Mouse (Mus musculus): ENCODE data around the gene Sub1. TPM values are rescaled to one million over a fixed set of nuclear protein-coding genes. Genes with fewer than 3 reads are reported as not detected.

The Sub1 gene
- polyA plus RNA-seq, 1 experiment from 2014 or later, result 739 TPM

DNA sequence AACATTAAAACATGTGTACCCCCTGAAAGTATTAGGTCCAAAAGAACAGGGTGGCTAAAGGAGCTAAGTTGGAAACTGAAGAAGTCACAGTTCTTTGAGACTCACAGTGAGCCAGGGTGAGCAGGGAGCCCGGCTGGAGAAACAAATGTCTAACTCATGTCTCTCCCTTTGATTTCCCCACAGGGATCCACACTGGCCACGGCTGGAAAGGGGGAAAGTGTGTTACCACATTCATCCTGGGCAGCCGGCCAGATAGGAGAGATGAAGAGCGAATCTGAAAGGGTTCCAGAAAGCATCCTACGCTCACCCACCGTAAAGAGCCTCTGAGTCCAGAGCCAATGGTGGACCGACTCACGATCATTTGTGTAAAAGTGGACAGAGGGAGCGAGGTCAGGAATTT, 20.9 kb downstream of the Sub1 start:
- H3K27ac ChIP-seq, result no peak overlapping the region
- no peak overlapping the region for H3K4me3 ChIP-seq
- no peaks in the 10 kb centered on the region for H3K9me3 ChIP-seq
- no peaks in the 10 kb centered on the region for H3K27me3 ChIP-seq (ENCODE audit: insufficient read depth, poor library complexity, severe bottlenecking)
- 91% methylated on average over 9 of the region's 9 CpGs for WGBS
- peaks cover 17% of the 10 kb centered on the region for H3K36me3 ChIP-seq
- peak; percentile 58 for DNase-seq (ENCODE audit: low spot score)
- no peaks in the 10 kb centered on the region for H3K4me1 ChIP-seq

DNA sequence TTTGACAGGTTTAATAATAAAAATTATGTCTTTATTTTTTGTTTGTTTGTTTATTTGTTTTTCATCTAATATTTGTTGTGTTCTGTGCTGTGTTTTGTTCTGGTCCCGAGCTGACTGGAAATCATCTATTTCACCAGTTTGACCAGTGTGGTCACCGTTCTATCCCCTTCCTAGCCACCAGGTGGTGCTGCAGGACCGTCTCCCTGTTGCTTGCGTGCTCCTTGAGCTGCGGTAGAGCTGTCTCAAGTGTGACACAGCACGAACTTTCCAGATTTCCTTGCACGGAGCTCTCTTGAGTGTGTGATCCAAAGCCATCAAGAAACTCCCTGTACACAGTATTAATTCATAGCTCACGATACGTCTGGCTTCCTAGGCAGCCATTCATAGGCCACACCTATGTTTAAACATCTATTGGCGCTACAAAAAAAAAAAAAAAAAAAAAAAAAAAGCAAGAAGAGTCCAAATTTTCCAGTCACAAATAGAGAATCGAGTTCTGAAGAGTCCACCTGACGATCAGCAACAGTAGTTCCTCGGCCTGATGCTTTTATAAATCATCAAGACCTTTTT, 24.8 kb downstream of the Sub1 start:
- H3K9me3 ChIP-seq, result no peaks in the 10 kb centered on the region
- no peak overlapping the region for H3K27ac ChIP-seq
- WGBS, result 23% methylated on average over 13 of the region's 13 CpGs
- H3K36me3 ChIP-seq, result no peaks in the 10 kb centered on the region; the same call in 1 of the 2 replicates
- peak; percentile 88 for DNase-seq (ENCODE audit: low spot score)
- no peaks in the 10 kb centered on the region for H3K27me3 ChIP-seq (ENCODE audit: insufficient read depth, poor library complexity, severe bottlenecking)
- no peaks in the 10 kb centered on the region for H3K4me1 ChIP-seq
- H3K4me3 ChIP-seq, result no peak overlapping the region

DNA sequence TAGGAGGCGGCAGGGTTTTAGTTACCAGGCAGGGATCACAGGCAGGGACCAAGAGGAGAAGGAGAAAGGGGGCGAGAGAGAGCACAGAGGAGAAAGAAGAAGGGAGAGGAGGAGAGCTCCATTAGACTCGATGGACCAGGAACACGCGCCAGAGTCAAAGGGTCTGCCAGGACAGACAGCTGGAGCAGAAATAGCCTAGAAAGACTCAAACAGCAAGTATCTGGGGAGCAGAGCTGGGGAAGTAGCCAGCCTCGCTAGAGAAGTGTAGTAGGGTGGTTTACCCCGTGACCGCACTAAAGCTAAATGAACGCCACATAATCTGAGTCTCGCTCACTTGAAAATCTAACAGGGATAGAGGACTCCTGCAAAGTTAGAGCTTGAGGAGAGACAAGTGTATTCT, 26.2 kb downstream of the Sub1 start:
- H3K36me3 ChIP-seq, result no peaks in the 10 kb centered on the region; the same call in 1 of the 2 replicates
- no peaks in the 10 kb centered on the region for H3K9me3 ChIP-seq
- no peak for DNase-seq (ENCODE audit: low spot score)
- 75% methylated on average over 10 of the region's 10 CpGs for WGBS
- H3K27ac ChIP-seq, result no peak overlapping the region
- H3K27me3 ChIP-seq (ENCODE audit: insufficient read depth, poor library complexity, severe bottlenecking), result no peaks in the 10 kb centered on the region
- no peak overlapping the region for H3K4me3 ChIP-seq
- H3K4me1 ChIP-seq, result no peaks in the 10 kb centered on the region

DNA sequence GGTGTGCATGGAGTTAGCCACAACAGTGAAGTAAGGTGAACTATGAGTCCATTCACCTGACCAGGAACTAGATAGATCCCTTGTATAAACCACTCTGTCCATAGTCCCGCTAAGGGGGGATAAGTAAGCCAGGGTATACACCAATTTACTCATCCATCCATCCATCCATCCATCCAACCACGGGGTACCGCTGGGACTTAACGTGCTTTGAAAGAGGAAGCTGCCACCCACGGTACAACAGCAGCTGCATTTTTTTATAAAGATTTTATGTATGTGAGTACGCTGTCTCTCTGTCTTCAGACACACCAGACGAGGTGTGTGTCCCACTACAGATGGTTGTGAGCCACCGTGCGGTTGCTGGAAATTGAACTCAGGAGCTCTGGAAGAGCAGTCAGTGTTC, 27.9 kb downstream of the Sub1 start:
- Histone ChIP-seq H3K36me3 (no peaks in the 10 kb centered on the region), H3K4me1 (no peaks in the 10 kb centered on the region)
- WGBS, result 89% methylated on average over 9 of the region's 9 CpGs

DNA sequence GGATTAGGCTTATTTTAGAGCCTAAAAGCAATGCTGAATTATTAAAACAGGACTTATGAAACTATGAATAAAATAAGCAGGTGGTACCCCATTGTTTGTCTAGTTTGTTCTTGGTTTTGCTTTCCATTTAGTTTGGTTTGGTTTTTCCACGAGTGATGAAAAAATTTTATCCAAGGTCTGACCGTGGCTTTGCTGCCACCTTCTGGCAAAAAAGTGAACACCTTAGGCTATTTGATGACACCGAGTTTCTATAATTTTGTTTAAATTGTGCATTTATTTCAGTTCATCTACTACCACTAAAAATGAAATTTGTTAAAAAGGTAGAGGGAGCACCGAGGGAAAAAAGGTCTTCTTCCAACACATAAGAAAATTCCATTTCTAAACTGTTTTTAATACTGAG, 30.4 kb downstream of the Sub1 start:
- WGBS, result 14% methylated on average over 4 of the region's 4 CpGs

More for the DNA sequence above, 27.9 kb downstream of the Sub1 start:
- H3K27me3 ChIP-seq (ENCODE audit: insufficient read depth, poor library complexity, severe bottlenecking), result no peaks in the 10 kb centered on the region
- no peak overlapping the region for H3K27ac ChIP-seq
- no peaks in the 10 kb centered on the region for H3K9me3 ChIP-seq
- no peak for DNase-seq (ENCODE audit: low spot score)
- H3K4me3 ChIP-seq, result no peak overlapping the region

DNA sequence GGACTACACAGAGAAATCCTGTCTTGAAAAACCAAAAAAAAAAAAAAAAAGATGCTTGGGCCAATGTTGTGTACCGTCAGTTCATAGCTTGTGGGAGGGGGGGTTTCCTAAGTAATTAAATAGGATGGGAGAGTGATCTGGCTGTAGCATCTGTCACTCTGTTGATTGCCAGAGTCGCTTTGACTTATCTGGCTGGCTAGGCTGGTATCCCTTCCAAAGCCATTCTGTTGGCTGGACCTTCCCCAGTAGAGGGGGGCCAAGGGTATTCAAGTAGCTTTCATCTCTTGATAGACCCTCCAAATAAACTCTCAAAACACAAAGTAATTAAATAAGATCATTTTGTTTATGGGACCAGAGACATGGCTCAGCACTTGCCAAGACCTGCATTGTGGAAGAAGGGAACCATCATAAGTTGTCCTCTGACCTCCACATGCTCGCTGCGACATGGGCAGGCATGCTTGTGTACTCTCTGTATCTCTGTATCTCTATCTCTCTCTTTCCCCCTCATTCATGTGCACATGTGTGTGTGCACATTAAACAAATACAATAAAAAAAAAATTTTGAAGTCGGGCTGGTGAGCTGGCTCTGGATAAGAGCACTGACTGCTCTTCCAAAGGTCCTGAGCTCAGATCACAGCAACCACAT, 31.5 kb downstream of the Sub1 start:
- H3K36me3 ChIP-seq, result no peaks in the 10 kb centered on the region
- no peak overlapping the region for H3K4me3 ChIP-seq
- no peaks in the 10 kb centered on the region for H3K4me1 ChIP-seq
- WGBS, result 81% methylated on average over 5 of the region's 5 CpGs
- peak; percentile 60 for DNase-seq (ENCODE audit: low spot score)
- H3K27me3 ChIP-seq (ENCODE audit: insufficient read depth, poor library complexity, severe bottlenecking), result no peaks in the 10 kb centered on the region
- H3K27ac ChIP-seq, result no peak overlapping the region
- H3K9me3 ChIP-seq, result no peaks in the 10 kb centered on the region

More for the DNA sequence above, 30.4 kb downstream of the Sub1 start:
- no peak overlapping the region for H3K27ac ChIP-seq
- H3K4me3 ChIP-seq, result no peak overlapping the region
- H3K36me3 ChIP-seq, result no peaks in the 10 kb centered on the region
- peak; percentile 60 for DNase-seq (ENCODE audit: low spot score)
- no peaks in the 10 kb centered on the region for H3K4me1 ChIP-seq
- H3K9me3 ChIP-seq, result no peaks in the 10 kb centered on the region
- no peaks in the 10 kb centered on the region for H3K27me3 ChIP-seq (ENCODE audit: insufficient read depth, poor library complexity, severe bottlenecking)

DNA sequence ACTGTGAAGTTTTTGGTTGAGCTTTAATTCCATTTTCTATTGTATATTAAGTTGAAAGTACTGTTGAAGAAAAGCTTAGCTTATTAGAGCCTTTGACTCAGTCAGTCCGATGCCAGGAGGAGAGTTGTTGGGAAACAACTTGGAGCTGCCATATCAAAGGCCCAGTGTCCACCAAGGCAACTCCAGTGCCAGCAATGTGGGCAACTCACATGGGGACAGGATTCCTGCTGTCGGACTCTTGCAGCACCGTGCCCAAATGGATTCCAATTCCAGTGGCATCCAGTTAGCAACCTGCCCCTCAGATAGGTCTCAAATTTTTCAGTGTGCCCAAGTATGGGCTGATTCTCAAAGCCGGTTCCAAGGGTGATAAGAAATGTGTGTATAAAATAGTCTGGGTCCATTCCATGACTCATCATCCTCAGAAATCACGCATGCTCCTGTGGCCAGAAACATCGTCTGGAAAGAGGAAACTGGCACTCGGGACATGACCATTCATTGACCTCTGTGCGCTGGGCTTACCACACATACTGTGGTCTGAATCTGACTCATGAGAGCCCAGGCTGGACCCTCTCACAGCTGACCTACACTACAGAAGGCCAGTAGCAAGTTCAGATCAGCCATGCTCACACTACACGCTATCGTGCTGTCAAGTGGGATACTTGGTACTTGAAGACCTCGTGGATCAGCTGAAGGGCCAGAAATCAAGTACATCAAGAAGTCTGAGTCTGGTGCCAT, 32.8 kb downstream of the Sub1 start:
- H3K36me3 ChIP-seq, result no peaks in the 10 kb centered on the region
- H3K27ac ChIP-seq, result no peak overlapping the region
- no peaks in the 10 kb centered on the region for H3K27me3 ChIP-seq (ENCODE audit: insufficient read depth, poor library complexity, severe bottlenecking)
- 87% methylated on average over 11 of the region's 11 CpGs for WGBS
- H3K4me3 ChIP-seq, result no peak overlapping the region
- DNase-seq (ENCODE audit: low spot score), result no peak
- no peaks in the 10 kb centered on the region for H3K4me1 ChIP-seq
- no peaks in the 10 kb centered on the region for H3K9me3 ChIP-seq

DNA sequence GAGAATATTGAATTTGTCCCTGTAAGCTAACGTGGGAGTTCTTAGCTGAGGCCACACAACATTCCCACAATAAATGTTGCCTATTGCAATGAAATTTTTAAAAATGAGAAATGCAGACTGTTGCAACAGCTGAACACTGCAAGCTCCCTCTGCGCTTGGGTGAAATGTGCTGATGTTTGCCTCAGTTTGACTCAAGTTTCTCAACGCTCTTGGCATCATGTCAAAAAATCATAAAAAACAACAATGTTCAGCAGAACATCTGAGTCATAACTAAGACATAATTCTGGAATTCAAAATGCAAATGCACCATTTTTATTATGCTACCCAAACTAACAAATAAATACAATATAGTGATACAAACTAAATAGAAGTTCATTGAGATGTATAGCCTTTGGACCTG, 37.1 kb downstream of the Sub1 start:
- no peaks in the 10 kb centered on the region for H3K27me3 ChIP-seq (ENCODE audit: insufficient read depth, poor library complexity, severe bottlenecking)
- no peak overlapping the region for H3K27ac ChIP-seq
- WGBS, result 87% methylated on average over 3 of the region's 3 CpGs
- H3K9me3 ChIP-seq, result no peaks in the 10 kb centered on the region
- no peak for DNase-seq (ENCODE audit: low spot score)
- H3K4me1 ChIP-seq, result no peaks in the 10 kb centered on the region
- H3K36me3 ChIP-seq, result no peaks in the 10 kb centered on the region
- no peak overlapping the region for H3K4me3 ChIP-seq

DNA sequence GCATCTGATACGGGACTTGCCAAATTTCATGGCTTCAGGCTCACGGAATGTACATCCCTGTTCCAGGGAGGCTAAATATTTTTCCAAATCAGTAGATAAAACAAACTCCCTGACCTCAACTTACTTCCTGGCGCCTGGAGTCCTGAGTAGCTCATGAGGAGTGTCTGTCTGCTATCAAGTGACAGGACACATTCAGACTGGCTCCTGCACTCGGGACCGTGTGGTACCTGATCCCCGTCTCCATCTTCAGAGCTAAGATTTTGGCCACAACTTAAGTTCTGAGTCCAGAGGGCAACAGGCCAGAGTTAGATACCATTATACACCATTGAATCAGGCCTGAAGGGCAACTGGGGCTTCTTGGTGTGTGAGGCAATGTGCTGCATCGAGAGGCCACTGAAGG, 40.7 kb downstream of the Sub1 start:
- no peaks in the 10 kb centered on the region for H3K4me1 ChIP-seq
- no peak overlapping the region for H3K27ac ChIP-seq
- no peak for DNase-seq (ENCODE audit: low spot score)
- H3K4me3 ChIP-seq, result no peak overlapping the region
- H3K27me3 ChIP-seq (ENCODE audit: insufficient read depth, poor library complexity, severe bottlenecking), result no peaks in the 10 kb centered on the region
- H3K9me3 ChIP-seq, result no peaks in the 10 kb centered on the region
- H3K36me3 ChIP-seq, result no peaks in the 10 kb centered on the region
- WGBS, result 65% methylated on average over 7 of the region's 7 CpGs

DNA sequence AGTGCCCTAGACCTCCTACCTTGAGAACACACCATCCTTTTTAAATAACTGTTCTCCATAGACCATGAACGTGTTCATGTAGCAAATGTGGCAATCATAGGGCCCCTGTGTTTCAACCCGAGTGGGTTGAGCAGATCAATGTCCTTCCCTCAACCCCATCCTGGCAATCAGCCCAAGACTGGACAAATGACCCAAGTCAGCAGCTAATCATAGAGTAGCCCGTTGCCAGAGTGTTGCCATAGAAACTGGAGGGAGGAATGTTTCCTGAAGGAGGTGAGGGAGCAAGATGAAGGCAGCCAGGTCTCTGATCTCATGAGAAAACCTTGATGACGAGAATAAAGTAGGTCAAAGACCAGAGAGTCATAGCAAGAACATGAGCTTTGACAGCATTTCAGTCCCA, 42.6 kb downstream of the Sub1 start:
- H3K27me3 ChIP-seq (ENCODE audit: insufficient read depth, poor library complexity, severe bottlenecking), result no peaks in the 10 kb centered on the region
- no peak for DNase-seq (ENCODE audit: low spot score)
- H3K4me1 ChIP-seq, result no peaks in the 10 kb centered on the region
- H3K9me3 ChIP-seq, result no peaks in the 10 kb centered on the region
- no peak overlapping the region for H3K27ac ChIP-seq
- H3K36me3 ChIP-seq, result no peaks in the 10 kb centered on the region
- H3K4me3 ChIP-seq, result no peak overlapping the region
- WGBS, result 58% methylated on average over 4 of the region's 4 CpGs

DNA sequence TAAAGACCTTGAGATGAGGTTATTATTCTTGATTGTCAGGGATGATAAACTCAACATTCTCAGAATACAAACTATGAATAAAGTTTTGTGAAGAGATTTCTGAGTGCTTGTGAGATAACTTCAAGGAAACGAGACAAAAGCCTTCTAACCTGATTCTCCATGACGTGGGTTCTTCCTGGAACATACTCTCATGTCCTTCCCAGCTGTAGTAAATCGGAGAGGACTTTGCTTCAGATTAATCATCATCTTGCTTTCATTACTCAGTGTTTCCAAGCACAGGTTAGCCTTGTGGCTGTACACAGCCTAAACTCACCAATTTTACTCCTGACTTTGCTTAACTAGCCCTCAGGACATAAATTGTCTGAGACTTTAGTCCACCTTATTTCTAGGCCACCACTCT, 44.6 kb downstream of the Sub1 start:
- WGBS, result 69% methylated on average over 3 of the region's 3 CpGs

DNA sequence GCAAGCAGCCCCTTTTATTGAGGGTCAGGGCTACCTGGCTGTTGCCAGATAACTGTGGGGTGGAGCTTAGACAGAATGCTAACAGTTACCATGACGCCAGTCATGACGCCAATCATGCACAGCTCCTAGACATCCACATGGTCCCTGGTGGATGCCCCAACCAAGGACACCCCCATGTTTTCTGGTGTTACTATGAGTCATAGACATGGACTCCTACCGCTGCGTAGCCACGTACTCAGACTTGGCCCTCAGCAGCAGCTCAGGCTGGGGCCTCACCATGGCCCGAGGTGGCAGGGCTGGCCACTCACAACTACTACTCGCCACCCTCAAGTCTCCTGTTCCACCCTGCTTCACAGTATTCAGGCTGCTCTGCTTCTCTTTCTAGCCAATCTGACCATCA, 45.6 kb downstream of the Sub1 start:
- no peaks in the 10 kb centered on the region for H3K4me1 ChIP-seq
- H3K27ac ChIP-seq, result no peak overlapping the region
- no peaks in the 10 kb centered on the region for H3K36me3 ChIP-seq
- no peaks in the 10 kb centered on the region for H3K27me3 ChIP-seq (ENCODE audit: insufficient read depth, poor library complexity, severe bottlenecking)
- no peak overlapping the region for H3K4me3 ChIP-seq
- DNase-seq (ENCODE audit: low spot score), result no peak
- no peaks in the 10 kb centered on the region for H3K9me3 ChIP-seq
- 93% methylated on average over 7 of the region's 7 CpGs for WGBS

More for the DNA sequence above, 44.6 kb downstream of the Sub1 start:
- H3K4me1 ChIP-seq, result no peaks in the 10 kb centered on the region
- no peaks in the 10 kb centered on the region for H3K27me3 ChIP-seq (ENCODE audit: insufficient read depth, poor library complexity, severe bottlenecking)
- H3K36me3 ChIP-seq, result no peaks in the 10 kb centered on the region
- DNase-seq (ENCODE audit: low spot score), result no peak
- H3K27ac ChIP-seq, result no peak overlapping the region
- no peak overlapping the region for H3K4me3 ChIP-seq
- no peaks in the 10 kb centered on the region for H3K9me3 ChIP-seq

DNA sequence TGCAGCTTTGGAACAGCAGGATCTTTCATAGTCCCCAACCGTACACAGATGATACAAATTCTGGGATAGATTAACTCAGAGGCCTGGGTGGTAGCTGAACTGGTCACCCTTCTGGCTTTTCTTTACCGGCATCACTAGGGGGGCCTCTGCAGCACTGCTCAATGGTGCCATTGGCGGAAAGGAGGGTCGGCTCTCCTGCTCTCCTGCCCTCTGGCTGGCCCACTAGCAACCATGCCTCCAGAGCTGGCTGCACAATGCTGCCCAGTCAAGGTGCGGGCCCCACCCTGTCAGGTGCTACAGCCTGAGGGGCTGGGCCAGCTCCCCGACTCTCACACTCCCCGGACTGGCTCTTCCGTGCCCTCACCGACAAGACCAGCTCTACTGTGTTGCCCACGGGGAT, 46.6 kb downstream of the Sub1 start:
- Histone ChIP-seq H3K27me3 (ENCODE audit: insufficient read depth, poor library complexity, severe bottlenecking) (no peaks in the 10 kb centered on the region), H3K9me3 (no peaks in the 10 kb centered on the region), H3K4me1 (no peaks in the 10 kb centered on the region), H3K4me3 (no peak overlapping the region), H3K27ac (no peak overlapping the region), H3K36me3 (no peaks in the 10 kb centered on the region)
- WGBS, result 92% methylated on average over 9 of the region's 10 CpGs
- DNase-seq (ENCODE audit: low spot score), result peak; percentile 61
